Mouse (Mus musculus): ENCODE measurements around the gene Vmn1r45. TPM values are rescaled to one million over a fixed set of nuclear protein-coding genes. Genes with fewer than 3 reads are reported as not detected.

Gene Vmn1r45
- polyA plus RNA-seq (2017; shearing (Covaris generic)), result 0.29 TPM

DNA sequence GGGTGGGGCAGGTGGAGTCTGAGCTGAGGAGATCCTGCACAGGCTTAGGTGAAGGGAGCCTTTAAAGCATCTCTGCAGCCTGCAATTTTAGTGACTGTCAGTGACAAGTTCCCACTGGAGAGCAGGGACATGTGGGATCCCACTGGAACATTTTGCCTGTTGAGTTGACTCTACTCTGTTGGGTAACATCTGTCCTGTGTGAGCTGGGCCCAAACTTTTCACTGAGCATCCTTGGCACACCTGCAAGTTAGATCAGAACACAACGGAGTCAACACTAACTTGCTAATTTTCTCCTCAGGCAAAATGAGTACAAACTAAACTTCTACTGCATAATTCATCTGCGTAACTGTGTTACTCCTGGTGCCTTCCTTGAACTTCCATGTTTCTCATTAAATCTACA is at the start of gene Vmn1r45:
TSS of gene Vmn1r45 (minus strand) at position 101 of the 400 bp plus-strand sequence.

DNA sequence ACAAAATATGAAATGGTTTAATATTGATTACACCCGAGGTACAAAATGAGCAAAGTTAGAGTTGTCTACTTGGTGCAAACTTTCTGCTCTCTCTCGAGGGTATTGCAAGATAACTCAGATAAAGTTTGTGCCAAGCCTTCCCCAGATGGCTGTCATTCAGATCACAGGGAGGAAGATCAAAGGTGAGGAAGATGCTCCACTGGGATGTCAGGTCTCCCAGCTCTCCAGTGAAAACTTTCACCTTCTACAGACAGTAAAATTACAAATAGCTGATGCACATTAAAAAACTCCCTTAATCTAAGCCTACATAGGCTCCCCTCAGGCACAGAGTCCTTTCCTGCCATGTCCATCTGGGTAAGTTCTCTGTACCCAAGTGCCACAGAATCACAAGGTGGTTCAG is 28.6 kb upstream of the Vmn1r45 start, which contains the start of gene Vmn1r46:
TSS of gene Vmn1r46 (plus strand) at position 301 of the 400 bp plus-strand sequence.

DNA sequence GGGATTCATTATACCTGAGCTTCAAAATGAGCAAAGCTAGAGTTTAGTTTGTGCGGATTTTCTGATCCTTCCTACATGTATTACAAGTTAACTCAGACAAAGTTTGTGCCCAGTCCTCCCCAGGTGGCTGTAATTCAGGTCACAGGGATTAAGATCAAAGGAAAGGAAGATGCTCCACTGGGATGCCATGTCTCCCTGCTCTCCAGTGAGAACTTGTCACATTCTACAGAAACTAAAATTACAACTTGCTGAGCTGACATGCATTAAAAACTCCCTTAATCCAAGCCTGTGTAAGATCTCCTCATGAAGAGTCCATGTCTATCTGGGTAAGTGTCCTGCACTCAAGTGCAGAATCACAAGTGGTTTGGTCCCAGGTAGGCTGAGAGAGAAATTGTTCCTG is 57.0 kb downstream of the Vmn1r45 start, which contains the start of gene Vmn1r44:
TSS of gene Vmn1r44 (plus strand) at position 301 of the 400 bp plus-strand sequence.

Other genes starting within 250 kb of the Vmn1r45 start
- not detected for gene Vmn1r40, start 233.1 kb downstream of the Vmn1r45 start, polyA plus RNA-seq (2017; shearing (Covaris generic))
- not detected for gene Vmn1r41, start 199.8 kb downstream of the Vmn1r45 start, polyA plus RNA-seq (2017; shearing (Covaris generic))
- not detected for gene Vmn1r42, start 64.2 kb downstream of the Vmn1r45 start, polyA plus RNA-seq (2017; shearing (Covaris generic))
- gene Vmn1r43, start 64.2 kb downstream of the Vmn1r45 start, polyA plus RNA-seq (2017; shearing (Covaris generic)), result not detected
- not detected for gene Vmn1r44, start 56.9 kb downstream of the Vmn1r45 start, polyA plus RNA-seq (2017; shearing (Covaris generic))
- 0.13 TPM for gene Vmn1r46, start 28.7 kb upstream of the Vmn1r45 start, polyA plus RNA-seq (2017; shearing (Covaris generic))
- gene Vmn1r47, start 75.5 kb upstream of the Vmn1r45 start, polyA plus RNA-seq (2017; shearing (Covaris generic)), result not detected
- gene Vmn1r48, start 96.2 kb upstream of the Vmn1r45 start, polyA plus RNA-seq (2017; shearing (Covaris generic)), result not detected
- 0.22 TPM for gene Vmn1r49, start 137.9 kb upstream of the Vmn1r45 start, polyA plus RNA-seq (2017; shearing (Covaris generic))
- not detected for gene Vmn1r50, start 160.8 kb upstream of the Vmn1r45 start, polyA plus RNA-seq (2017; shearing (Covaris generic))
- not detected for gene Vmn1r51, start 182.0 kb upstream of the Vmn1r45 start, polyA plus RNA-seq (2017; shearing (Covaris generic))
- not detected for gene Vmn1r52, start 234.2 kb upstream of the Vmn1r45 start, polyA plus RNA-seq (2017; shearing (Covaris generic))

Data from effector memory CD4-positive, alpha-beta T cell, adult 7 months (primary cell).